Mouse (Mus musculus) cerebellum, adult 2 months (tissue): Measurements from ENCODE around the gene Arsg.

Experiments
- CTCF ChIP-seq: fragments of 200-500 bp; IDR thresholded peaks from 2 replicates; pipeline ENCODE4 v1.5.1; 2011; ENCODE audit warnings: low read depth, mild to moderate bottlenecking, control low read depth, low read length, moderate library complexity, borderline replicate concordance; ENCODE audit not compliant: insufficient read depth
- POLR2A ChIP-seq: fragments of 200-500 bp; IDR thresholded peaks from 2 replicates; pipeline ENCODE4 v1.6.1; 2011; ENCODE audit warnings: low read length, control low read depth, borderline replicate concordance; ENCODE audit not compliant: insufficient read depth

DNA sequence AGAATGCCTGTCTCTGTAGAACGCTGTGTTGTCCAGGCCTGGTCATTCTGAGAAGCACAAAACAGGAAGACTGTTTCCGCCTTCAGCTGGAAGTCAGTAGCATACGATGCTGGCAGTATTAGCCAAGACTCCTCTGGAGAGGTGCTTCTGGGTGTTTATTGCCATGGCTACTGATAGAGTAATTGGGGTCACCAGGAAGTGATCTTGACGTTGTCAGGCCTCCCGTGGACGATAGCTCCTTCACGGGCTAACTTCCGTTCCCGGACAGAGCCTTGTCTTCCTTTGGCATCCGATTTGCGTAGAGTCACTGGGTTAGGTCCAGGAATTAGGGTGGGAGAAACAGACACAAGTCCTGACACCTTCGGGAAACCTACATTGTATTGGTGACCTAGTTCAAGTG is 86.1 kb downstream of the Arsg start:
- TF ChIP-seq CTCF (no peak), POLR2A (no peak)
